Mouse (Mus musculus) testis, postnatal 10 days (tissue): ENCODE data around the gene Sertad3.

ENCODE experiments used
- DNase-seq: peaks from one replicate; pipeline ENCODE4 v3.0.0; 2021; ENCODE audit warnings: low spot score

Gene Sertad3

DNA sequence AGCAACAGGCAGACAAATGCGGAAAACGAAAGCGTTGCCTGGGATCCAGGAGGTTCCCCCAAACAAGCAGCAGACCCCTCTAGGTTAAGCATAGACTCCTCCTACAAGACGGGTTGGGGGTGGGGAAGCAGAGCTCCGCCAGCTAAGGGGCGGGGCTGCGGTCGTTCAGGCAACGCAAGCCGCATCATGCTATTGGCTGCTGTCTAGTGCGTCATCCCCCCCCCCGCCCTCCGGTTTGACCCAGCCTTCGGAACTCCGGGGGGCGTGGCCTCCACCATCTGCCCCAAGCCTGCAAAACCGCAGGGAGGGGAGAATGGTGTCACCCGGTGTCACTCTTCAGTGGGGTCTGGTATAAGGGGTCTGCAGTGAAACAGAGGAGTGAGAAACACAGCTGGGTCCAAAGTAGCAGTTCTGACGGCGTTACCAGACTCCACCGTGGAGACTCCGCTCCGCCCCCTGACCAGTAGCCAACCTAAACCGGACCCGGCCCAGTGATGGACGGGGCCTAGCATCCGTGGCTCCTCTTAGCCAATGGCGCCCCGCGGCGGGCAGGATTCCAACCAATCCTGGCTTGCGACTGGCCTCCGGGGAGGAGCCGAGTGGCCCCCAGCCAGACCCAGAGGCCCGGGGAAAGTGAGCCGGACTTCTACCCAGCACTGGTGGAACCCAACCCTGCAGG lies at the start of gene Sertad3:
TSS of gene Sertad3 (plus strand) at position 613 of the 679 bp plus-strand sequence.
- peak; percentile 100 for DNase-seq

- DNase-seq, result no peak
Observed at GRCm38 (mm10) chr7:27427387-27427786, 46.2 kb upstream of the Sertad3 start.

DNA sequence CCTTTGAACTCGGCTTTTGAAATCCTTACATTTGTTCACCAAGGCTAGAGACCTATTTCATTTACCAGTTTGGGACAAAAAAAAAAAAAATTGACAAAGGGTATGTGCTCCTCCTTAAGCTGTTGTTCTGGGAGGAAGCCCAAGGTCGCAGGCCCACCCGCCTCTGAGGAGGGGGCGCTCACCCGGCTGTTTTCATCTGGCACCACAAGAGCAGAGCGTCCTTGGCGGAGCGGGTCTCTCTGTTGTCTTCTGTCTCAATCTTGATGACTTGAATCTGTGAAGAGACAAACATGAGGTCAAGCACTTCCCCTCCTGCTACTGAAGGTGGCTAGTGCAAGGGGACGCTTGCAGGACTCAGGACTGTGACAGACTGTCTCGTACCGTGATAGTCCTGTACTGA lies 45.6 kb upstream of the Sertad3 start:
- no peak for DNase-seq

DNA sequence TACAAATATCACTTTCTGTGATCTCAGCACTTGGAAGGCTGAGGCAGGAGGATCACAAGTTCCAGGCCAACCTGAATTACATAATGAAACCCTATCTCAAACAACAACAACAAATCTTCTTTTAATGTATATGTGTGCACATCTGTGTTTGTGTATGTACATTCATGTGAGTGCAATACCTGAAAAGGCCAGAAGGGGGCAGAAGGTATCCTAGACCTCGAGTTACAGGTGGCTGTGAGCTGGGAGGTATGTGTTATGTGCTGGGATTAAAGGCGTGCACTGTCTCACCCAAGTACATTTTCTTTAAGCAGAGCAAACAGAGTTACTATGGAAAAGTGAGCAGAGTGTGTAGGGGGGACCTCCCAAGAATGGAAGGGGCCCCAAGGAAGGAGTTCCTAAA lies 44.4 kb upstream of the Sertad3 start:
- DNase-seq, result no peak

GRCm38 (mm10) chr7:27433349-27433748 lies 40.2 kb upstream of the Sertad3 start:
- DNase-seq, result no peak

DNA sequence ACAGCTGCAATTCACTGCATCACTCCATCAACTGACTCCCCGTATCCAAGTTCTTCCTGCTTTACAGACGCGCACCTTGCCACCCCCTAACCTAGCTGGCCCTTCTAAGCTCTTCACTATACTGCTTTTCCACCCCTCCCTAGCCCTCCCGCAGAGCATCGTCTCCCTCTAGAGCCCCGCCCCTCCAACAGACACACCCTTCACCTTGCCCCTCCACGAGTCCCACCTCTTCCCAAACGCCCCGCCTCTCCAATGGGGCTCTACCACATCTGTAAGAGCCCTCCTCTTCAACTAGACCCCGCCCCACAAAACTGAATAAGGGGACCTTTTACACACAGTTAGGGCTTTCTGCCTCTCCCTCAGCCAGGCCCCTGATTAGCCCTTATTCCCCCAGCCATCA lies 39.8 kb upstream of the Sertad3 start:
- no peak for DNase-seq

DNA sequence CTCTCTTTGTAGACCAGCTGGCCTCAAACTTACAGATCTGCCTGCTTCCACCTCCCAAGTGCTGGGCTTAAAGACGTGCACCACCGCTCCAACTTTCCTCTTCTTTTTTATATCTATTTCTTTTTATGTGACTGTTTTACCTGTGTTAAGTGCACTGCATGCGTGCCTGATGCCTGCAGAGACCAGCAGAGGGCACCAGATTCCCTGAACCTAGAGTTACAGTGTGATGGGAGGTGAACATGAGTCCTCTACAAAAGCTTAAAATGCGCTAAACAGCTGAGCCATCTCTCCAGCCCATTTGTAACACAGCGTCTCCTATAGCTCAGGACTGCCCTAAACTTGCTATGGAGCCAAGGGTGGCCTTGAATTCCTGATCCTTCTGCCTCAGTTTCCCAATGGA lies 36.0 kb upstream of the Sertad3 start:
- no peak for DNase-seq

- no peak for DNase-seq
Observed at GRCm38 (mm10) chr7:27440014-27440413, 33.6 kb upstream of the Sertad3 start.

- DNase-seq, result peak; percentile 50
Observed at GRCm38 (mm10) chr7:27446051-27446450, 27.5 kb upstream of the Sertad3 start.

GRCm38 (mm10) chr7:27446521-27447418 lies 26.8 kb upstream of the Sertad3 start:
- peak; percentile 53 for DNase-seq

- peak; percentile 98 for DNase-seq
Observed at GRCm38 (mm10) chr7:27447419-27448286, 25.9 kb upstream of the Sertad3 start, which contains the start of the genes Sptbn4 and Blvrb. Gene Sptbn4 (minus strand): TSS chr7:27447686. Gene Blvrb (plus strand): TSS chr7:27447978.

- peak; percentile 76 for DNase-seq
Observed at GRCm38 (mm10) chr7:27448421-27449206, 25.0 kb upstream of the Sertad3 start.

- DNase-seq, result peak; percentile 91
Observed at GRCm38 (mm10) chr7:27449256-27449862, 24.2 kb upstream of the Sertad3 start.

DNA sequence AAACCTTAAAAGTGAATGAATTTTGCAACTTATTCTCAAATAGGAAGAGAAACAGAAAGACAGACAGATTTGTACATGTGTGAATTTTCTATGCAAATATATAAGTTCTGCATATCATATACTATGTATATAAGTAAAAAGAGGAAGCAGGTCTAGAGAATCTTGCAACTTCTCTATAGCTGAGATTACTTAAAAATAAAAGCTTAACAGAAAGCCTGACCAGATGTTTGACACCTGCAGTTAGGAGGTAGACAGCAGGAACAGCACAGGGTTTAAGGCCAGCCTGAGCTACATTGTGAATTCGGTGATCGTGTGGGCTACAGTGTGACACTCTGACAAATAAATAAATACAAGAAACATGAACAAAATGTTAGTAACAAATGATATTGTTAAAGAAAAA lies 22.2 kb upstream of the Sertad3 start:
- DNase-seq, result no peak

DNA sequence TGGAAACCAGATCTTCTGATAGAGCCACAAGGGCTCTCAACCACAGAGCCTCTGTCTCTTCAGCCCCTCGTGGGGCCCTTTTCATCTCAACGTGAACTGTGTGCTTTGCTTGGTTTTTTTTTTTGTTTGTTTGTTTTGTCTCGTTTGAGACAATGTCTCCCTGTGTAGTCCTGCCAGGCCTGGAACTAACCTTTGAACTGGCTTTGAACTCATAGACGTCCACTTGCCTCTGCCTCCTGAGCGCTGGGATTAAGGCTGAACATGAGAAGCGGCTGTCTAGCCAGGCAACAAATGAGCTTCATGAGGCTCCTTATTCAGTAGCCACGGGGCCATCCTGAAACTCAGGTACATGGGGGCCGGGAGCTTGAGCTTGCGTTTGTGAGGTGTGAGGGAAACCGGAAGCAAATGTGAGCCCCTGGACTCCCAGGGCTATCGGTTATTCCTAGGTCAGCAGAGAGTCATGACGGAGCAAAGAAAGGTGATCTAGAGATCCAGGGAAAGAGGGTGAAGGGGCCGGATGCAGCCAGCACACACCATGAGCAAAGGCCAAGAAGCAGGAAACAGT lies 21.3 kb upstream of the Sertad3 start:
- DNase-seq, result no peak

- no peak for DNase-seq
Observed at GRCm38 (mm10) chr7:27454461-27455121, 19.0 kb upstream of the Sertad3 start.

DNA sequence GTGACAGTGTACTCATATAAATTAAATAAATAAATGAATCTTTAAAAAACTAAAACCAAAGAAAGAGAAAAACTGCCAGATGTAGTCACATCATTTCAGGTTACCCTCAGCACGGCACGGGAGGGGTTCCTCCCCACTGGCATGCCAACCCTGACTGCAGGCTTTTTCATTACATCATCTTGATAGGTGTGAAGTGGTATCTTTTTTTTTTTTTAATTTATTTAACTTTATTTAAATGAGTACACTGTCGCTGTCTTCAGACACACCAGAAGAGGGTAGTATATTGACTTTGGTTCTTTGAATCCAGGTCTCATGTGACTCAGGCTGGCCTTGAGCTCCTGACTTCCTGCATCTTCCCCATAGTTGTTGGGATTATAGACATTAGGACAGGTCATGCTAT lies 18.3 kb upstream of the Sertad3 start:
- no peak for DNase-seq

DNA sequence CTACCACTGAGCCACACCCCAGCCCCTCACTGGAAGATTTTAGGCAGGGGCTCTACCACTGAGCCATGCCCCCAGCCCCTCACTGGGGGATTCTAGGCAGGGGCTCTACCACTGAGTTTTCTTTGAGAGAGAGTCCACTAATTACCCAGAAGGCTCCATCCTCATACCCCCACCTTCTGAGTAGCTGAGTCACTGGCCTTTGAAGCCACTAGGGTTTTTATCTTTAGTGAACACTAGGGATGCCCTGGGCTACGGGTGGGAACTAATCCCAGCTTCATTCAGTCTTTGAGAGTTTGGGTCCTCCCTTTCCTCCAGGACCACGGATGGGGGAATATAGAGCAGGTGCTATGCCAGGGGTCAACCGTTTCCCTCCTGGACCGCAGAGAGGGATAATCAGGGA lies 15.0 kb upstream of the Sertad3 start:
- no peak for DNase-seq

- DNase-seq, result no peak
Observed at GRCm38 (mm10) chr7:27459640-27460039, 13.9 kb upstream of the Sertad3 start.

DNA sequence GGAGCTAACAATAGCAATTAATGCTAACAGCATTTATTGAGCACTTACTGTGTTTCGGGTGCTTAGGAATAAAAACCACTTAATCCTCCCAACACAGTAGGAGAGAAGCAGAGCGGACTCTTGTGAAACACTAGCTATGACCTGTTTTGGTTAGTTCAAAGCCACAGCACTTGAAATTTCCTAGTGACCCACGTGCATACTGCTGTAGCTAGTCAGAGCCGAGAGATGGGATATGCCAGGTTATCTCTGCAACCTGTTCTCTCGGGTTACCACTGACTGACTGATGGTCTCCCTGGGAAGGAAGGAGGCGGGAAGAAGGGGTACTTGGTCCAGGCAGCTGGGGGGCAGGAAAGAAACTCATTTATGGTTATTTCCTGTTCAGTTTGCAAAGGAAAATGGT lies 13.1 kb upstream of the Sertad3 start:
- DNase-seq, result no peak
